Mouse (Mus musculus) brain, embryonic 14.5 days (tissue): ENCODE measurements around the gene Etl4.

Source experiments
- CTCF ChIP-seq: fragments of 200-500 bp; IDR thresholded peaks from 2 replicates; pipeline ENCODE4 v1.5.1; 2012; ENCODE audit warnings: inconsistent platforms, mild to moderate bottlenecking, moderate library complexity, borderline replicate concordance; ENCODE audit not compliant: insufficient read depth, insufficient read length; ENCODE audit errors: extremely low read depth
- POLR2A ChIP-seq: fragments of 200-500 bp; IDR thresholded peaks from 2 replicates; pipeline ENCODE4 v1.6.1; 2012; ENCODE audit warnings: mild to moderate bottlenecking, inconsistent platforms, borderline replicate concordance; ENCODE audit not compliant: poor library complexity, insufficient read depth, insufficient read length, severe bottlenecking; ENCODE audit errors: extremely low read depth

DNA sequence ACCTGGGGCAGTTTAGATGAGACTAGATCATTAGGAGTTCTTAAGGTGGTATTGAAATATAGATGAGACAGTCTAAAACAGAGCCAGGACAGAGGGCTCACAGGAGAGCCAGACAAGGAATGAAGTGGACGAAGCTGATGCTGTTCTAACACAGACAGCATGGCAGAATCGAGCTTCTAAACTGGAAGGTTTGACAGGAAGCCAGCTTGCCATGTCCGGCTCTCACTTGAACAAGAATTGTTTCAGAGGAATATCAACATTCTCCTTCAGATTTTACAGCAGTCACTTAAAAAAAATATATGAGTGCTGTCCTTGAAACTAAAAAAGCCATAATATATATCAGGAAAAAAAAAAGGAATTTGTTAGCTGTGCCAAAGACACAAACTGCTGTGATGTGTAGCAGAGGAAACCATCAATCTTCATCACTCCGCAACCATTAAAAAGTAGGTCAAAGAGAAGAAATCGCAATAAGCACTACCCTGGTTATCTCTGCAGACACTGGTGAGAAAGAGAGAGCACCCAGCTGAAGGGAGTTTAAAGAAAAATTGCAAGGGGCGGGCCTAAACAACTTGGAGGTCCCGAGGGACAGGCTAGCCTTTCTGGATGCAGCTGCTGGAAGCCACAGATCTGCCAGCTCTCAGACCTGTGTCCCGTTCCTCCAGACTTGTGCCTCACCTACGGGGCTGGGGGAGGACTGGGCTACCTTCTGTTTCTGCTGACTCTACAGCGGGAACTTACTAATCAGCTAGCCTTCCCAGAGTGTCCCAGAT lies 534.3 kb downstream of the Etl4 start:
- TF ChIP-seq CTCF (no peak), POLR2A (no peak)
